Mouse (Mus musculus) spleen, adult 2 months (tissue): ENCODE measurements around the gene Tcf7l2.

Experiments
- CTCF ChIP-seq: fragments of 200-500 bp; IDR thresholded peaks from 2 replicates; pipeline ENCODE4 v1.5.1; 2011; ENCODE audit warnings: mild to moderate bottlenecking, inconsistent platforms; ENCODE audit not compliant: insufficient read depth, insufficient read length, insufficient replicate concordance; ENCODE audit errors: extremely low read depth
- POLR2A ChIP-seq: fragments of 200-500 bp; IDR thresholded peaks from 2 replicates; pipeline ENCODE4 v1.6.1; 2011; ENCODE audit warnings: low read depth, low read length, inconsistent platforms

GRCm38 (mm10) chr19:55784796-55785418 lies 43.3 kb downstream of the Tcf7l2 start:
- no peak for TF ChIP-seq POLR2A
- TF ChIP-seq CTCF, result no peak
